Mouse (Mus musculus): ENCODE results near the gene Cfap97d1.

Cfap97d1 gene

GRCm38 (mm10) chr11:101984054-101985025, at the start of gene Cfap97d1:
Gene Cfap97d1, plus strand, starts transcription at chr11:101984279.
- DNase-seq (ENCODE audit: low spot score), result peak; percentile 98

- DNase-seq (ENCODE audit: low spot score), result no peak
These were observed 48.3 kb upstream of the Cfap97d1 start for GRCm38 (mm10) chr11:101935743-101936142.

GRCm38 (mm10) chr11:101936421-101936820, 47.7 kb upstream of the Cfap97d1 start:
- no peak for DNase-seq (ENCODE audit: low spot score)

- no peak for DNase-seq (ENCODE audit: low spot score)
These were observed 47.0 kb upstream of the Cfap97d1 start for GRCm38 (mm10) chr11:101937108-101937507.

- no peak for DNase-seq (ENCODE audit: low spot score)
These were observed 41.0 kb upstream of the Cfap97d1 start for GRCm38 (mm10) chr11:101943055-101943454.

GRCm38 (mm10) chr11:101946525-101946924, 37.6 kb upstream of the Cfap97d1 start:
- DNase-seq (ENCODE audit: low spot score), result no peak

GRCm38 (mm10) chr11:101950021-101950420, 34.1 kb upstream of the Cfap97d1 start:
- DNase-seq (ENCODE audit: low spot score), result no peak

GRCm38 (mm10) chr11:101952541-101953341, 31.3 kb upstream of the Cfap97d1 start:
- DNase-seq (ENCODE audit: low spot score), result peak; percentile 57

- DNase-seq (ENCODE audit: low spot score), result no peak
These were observed 30.6 kb upstream of the Cfap97d1 start for GRCm38 (mm10) chr11:101953441-101953840.

GRCm38 (mm10) chr11:101957476-101957875, 26.6 kb upstream of the Cfap97d1 start:
- DNase-seq (ENCODE audit: low spot score), result no peak

- no peak for DNase-seq (ENCODE audit: low spot score)
These were observed 21.0 kb upstream of the Cfap97d1 start for GRCm38 (mm10) chr11:101963043-101963442.

GRCm38 (mm10) chr11:101963473-101964291, 20.4 kb upstream of the Cfap97d1 start:
- DNase-seq (ENCODE audit: low spot score), result no peak

- DNase-seq (ENCODE audit: low spot score), result no peak
These were observed 19.4 kb upstream of the Cfap97d1 start for GRCm38 (mm10) chr11:101964647-101965046.

GRCm38 (mm10) chr11:101965553-101965952, 18.5 kb upstream of the Cfap97d1 start:
- DNase-seq (ENCODE audit: low spot score), result no peak

GRCm38 (mm10) chr11:101966965-101967614, 17.0 kb upstream of the Cfap97d1 start, which contains the start of gene Sost:
Gene Sost, minus strand, starts transcription at chr11:101967015.
- DNase-seq (ENCODE audit: low spot score), result no peak

GRCm38 (mm10) chr11:101968311-101968710, 15.8 kb upstream of the Cfap97d1 start:
- DNase-seq (ENCODE audit: low spot score), result no peak

GRCm38 (mm10) chr11:101968791-101969190, 15.3 kb upstream of the Cfap97d1 start:
- DNase-seq (ENCODE audit: low spot score), result peak; percentile 86

GRCm38 (mm10) chr11:101969835-101970234, 14.2 kb upstream of the Cfap97d1 start:
- DNase-seq (ENCODE audit: low spot score), result no peak

GRCm38 (mm10) chr11:101971410-101971809, 12.7 kb upstream of the Cfap97d1 start:
- peak; percentile 54 for DNase-seq (ENCODE audit: low spot score)

- DNase-seq (ENCODE audit: low spot score), result no peak
These were observed 12.0 kb upstream of the Cfap97d1 start for GRCm38 (mm10) chr11:101972097-101972496.

GRCm38 (mm10) chr11:101972651-101973050, 11.4 kb upstream of the Cfap97d1 start:
- no peak for DNase-seq (ENCODE audit: low spot score)

Data from lung, postnatal 25 days (tissue).